Mouse (Mus musculus) hindbrain, embryonic 11.5 days (tissue): ENCODE data around the gene Mrtfb. TPM values are rescaled to one million over a fixed set of nuclear protein-coding genes. Genes with fewer than 3 reads are reported as not detected.
"Not testable (repeated sequence)": the region's sequence is repeated elsewhere in the genome, so short reads cannot be mapped to it uniquely, and the experiment has no call there.

ENCODE experiments used
- ATAC-seq: fragments of 200-750 bp; cut with Nextera tagmentation; 2 replicates; pipeline ENCODE4 v1.8.0; 2017; ENCODE audit warnings: mild to moderate bottlenecking, moderate TSS enrichment, moderate library complexity; ENCODE audit not compliant: low FRiP score
- DNase-seq: peaks from one replicate; pipeline ENCODE4 v3.0.0-alpha.2; 2015; ENCODE audit warnings: low spot score
- H3K27ac ChIP-seq: fragments of 300-500 bp; sonication (generic); 2 replicates; pipeline ENCODE4 v1.5.1; 2014; ENCODE audit warnings: mild to moderate bottlenecking, low read depth, low read length
- H3K27me3 ChIP-seq: fragments of 300-500 bp; sonication (generic); 2 replicates; pipeline ENCODE4 v1.6.1; 2014; ENCODE audit warnings: mild to moderate bottlenecking, low read length, moderate library complexity, mixed read lengths; ENCODE audit not compliant: control insufficient read depth, insufficient read depth
- H3K36me3 ChIP-seq: fragments of 300-500 bp; sonication (generic); 2 replicates; pipeline ENCODE4 v1.6.1; 2014; ENCODE audit warnings: mild to moderate bottlenecking, low read length, moderate library complexity, mixed read lengths; ENCODE audit not compliant: control insufficient read depth, insufficient read depth
- H3K4me1 ChIP-seq: fragments of 300-500 bp; sonication (generic); replicated peaks from 2 replicates; pipeline ENCODE4 v1.6.1; 2014; ENCODE audit warnings: low read length, mixed read lengths; ENCODE audit not compliant: control insufficient read depth, insufficient read depth
- H3K4me2 ChIP-seq: fragments of 300-500 bp; sonication (generic); replicated peaks from 2 replicates; pipeline ENCODE4 v1.6.1; 2014; ENCODE audit warnings: mild to moderate bottlenecking, low read depth, low read length
- H3K4me3 ChIP-seq: fragments of 300-500 bp; sonication (generic); 2 replicates; pipeline ENCODE4 v1.5.1; 2014; ENCODE audit warnings: low read depth, low read length
- H3K9ac ChIP-seq: fragments of 300-500 bp; sonication (generic); 2 replicates; pipeline ENCODE4 v1.6.1; 2014; ENCODE audit warnings: low read depth, low read length
- H3K9me3 ChIP-seq: fragments of 300-500 bp; sonication (generic); 2 replicates; pipeline ENCODE4 v1.6.1; 2016; ENCODE audit warnings: low read length; ENCODE audit not compliant: control insufficient read depth
- WGBS: fragments of 180-500 bp; shearing (Covaris S2); extraction: QIAGEN DNeasy Blood & Tissue Kit; methylation state at CpG from one replicate; pipeline ENCODE4 v1.1.7; 2014; 5-methylcytosine and 5-hydroxymethylcytosine counted together
- polyA plus RNA-seq: library from polyadenylated mRNA; unstranded; fragments of >200 nt; fragmentation: Nextera tagmentation; extraction: Ambion mirVana; gene quantifications from 2 replicates; pipeline ENCODE4 v1.2.1, GENCODE M21; 2014

Gene Mrtfb
- polyA plus RNA-seq, 1 experiment from 2014 or later, result 24.1 TPM

DNA sequence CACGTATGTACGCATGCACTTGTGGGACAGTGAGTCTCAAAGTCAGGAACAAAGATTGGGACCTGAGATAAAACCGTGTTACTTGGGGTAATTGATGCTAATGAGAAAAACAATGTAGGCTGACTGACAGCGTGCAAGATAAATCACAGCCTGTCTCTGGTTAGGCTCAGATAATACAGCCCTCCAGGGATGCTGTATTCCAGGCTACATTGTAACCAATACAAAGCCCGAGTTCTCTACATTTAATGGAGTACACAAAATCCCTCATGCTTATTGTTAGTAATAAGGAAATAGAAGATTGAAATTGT is 1.2 kb downstream of the Mrtfb start:
- 41% methylated on average over 5 of the region's 5 CpGs for WGBS
- Histone ChIP-seq H3K27me3 (no peaks in the 10 kb centered on the region), H3K9me3 (no peaks in the 10 kb centered on the region), H3K27ac (no peak overlapping the region), H3K4me1 (no peaks in the 10 kb centered on the region; the same call in 1 of the 2 replicates), H3K36me3 (no peaks in the 10 kb centered on the region), H3K4me3 (peak overlapping the region; percentile 85; the same call in 1 of the 2 replicates), H3K9ac (peak overlapping the region; percentile 92; the same call in 1 of the 2 replicates), H3K4me2 (peak overlapping the region; percentile 91)
- ATAC-seq, result no peak
- DNase-seq, result peak; percentile 30

DNA sequence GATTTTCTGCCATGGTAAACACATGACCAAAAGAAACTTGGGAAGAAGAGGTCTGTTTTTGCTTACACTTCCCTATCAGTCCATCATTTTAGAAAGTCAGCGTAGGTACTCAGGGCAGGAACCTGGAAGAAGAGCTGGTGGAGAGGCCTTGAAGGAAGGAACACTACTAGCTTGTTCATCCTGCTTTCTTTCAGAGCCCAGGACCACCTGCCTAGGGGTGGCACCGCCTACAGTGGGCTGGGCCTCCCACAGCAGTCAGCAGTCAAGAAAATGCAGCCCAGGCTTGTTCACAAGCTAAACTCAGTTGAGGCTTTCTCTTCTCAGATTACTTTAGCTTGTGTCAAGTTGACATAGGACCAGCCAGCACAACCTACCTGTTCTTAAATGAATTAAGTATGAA is 2.7 kb downstream of the Mrtfb start:
- Histone ChIP-seq H3K9ac (no peak overlapping the region), H3K4me1 (no peaks in the 10 kb centered on the region; the same call in 1 of the 2 replicates), H3K4me3 (no peak overlapping the region), H3K27ac (no peak overlapping the region), H3K27me3 (no peaks in the 10 kb centered on the region), H3K9me3 (no peaks in the 10 kb centered on the region), H3K36me3 (no peaks in the 10 kb centered on the region), H3K4me2 (no peak overlapping the region)
- DNase-seq (no peak), ATAC-seq (no peak)
- 86% methylated on average over 2 of the region's 2 CpGs for WGBS

- H3K27ac ChIP-seq, result no peak overlapping the region
- ATAC-seq, result no peak
- no peaks in the 10 kb centered on the region for H3K9me3 ChIP-seq
- H3K4me3 ChIP-seq, result no peak overlapping the region
- peak; percentile 2 for DNase-seq
- 0 out of 2 replicates have a peak, but pooled peaks cover 2% of the 10 kb centered on the region for H3K4me1 ChIP-seq
- H3K36me3 ChIP-seq, result no peaks in the 10 kb centered on the region
- whole genome bisulfite sequencing, result 53% methylated on average over 3 of the region's 3 CpGs
- H3K27me3 ChIP-seq, result no peaks in the 10 kb centered on the region
- H3K4me2 ChIP-seq, result no peak overlapping the region
- no peak overlapping the region for H3K9ac ChIP-seq
These were observed 10.0 kb downstream of the Mrtfb start for GRCm38 (mm10) chr16:13266312-13266711.

GRCm38 (mm10) chr16:13267350-13267904 is 11.1 kb downstream of the Mrtfb start:
- no peaks in the 10 kb centered on the region for H3K9me3 ChIP-seq
- no peak for DNase-seq
- H3K27me3 ChIP-seq, result no peaks in the 10 kb centered on the region
- H3K4me3 ChIP-seq, result no peak overlapping the region
- ATAC-seq, result no peak
- H3K9ac ChIP-seq, result no peak overlapping the region
- 84% methylated on average over 3 of the region's 3 CpGs for WGBS
- no peak overlapping the region for H3K4me2 ChIP-seq
- no peaks in the 10 kb centered on the region for H3K36me3 ChIP-seq
- H3K4me1 ChIP-seq, result 0 out of 2 replicates have a peak, but pooled peaks cover 2% of the 10 kb centered on the region
- no peak overlapping the region for H3K27ac ChIP-seq

DNA sequence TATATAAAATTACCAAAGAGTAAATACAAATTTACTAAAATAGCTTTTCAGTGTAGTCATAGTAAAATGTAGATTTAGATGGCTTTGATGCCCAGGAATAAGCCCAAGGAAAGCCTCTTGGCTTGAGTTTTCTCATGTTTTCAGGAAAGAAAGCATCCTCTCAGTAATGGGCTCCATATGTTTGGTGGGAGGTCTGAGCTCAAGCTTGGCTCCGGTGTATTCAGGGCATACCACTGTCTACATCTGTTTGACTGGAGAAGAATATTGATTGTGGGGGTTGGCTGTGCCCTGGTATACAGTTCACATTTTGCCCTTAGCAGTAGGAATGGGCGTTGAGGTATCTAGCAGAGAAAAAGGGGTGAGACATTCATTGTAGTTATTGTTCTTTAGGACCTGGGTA is 13.1 kb downstream of the Mrtfb start:
- H3K9me3 ChIP-seq, result no peaks in the 10 kb centered on the region
- no peak overlapping the region for H3K9ac ChIP-seq
- no peak overlapping the region for H3K4me3 ChIP-seq
- no peak for ATAC-seq
- no peak overlapping the region for H3K27ac ChIP-seq
- 83% methylated on average over 2 of the region's 2 CpGs for WGBS
- no peak for DNase-seq
- H3K27me3 ChIP-seq, result no peaks in the 10 kb centered on the region
- H3K36me3 ChIP-seq, result no peaks in the 10 kb centered on the region
- H3K4me2 ChIP-seq, result no peak overlapping the region
- 0 out of 2 replicates have a peak, but pooled peaks cover 2% of the 10 kb centered on the region for H3K4me1 ChIP-seq

DNA sequence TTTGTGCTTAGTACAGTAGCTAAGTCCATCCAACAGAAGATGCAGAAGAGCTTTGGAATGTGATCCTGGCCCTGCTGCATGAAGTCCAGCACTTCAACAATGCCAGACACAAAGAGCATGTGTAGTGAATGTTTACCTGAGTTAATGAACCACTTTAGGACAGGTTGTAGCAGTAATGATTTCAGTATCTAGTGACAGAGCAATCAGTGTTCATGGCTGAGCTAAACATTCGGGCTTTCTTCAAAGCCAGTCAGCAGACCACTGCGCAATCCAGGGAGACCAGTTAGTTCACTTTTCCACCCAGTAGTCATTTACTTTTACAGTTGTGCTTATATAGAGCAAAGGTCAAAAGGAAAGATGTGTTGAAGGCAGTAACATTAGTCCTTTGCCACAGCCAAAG is 20.0 kb downstream of the Mrtfb start:
- H3K4me3 ChIP-seq, result no peak overlapping the region
- H3K4me2 ChIP-seq, result no peak overlapping the region
- H3K27me3 ChIP-seq, result no peaks in the 10 kb centered on the region
- H3K27ac ChIP-seq, result no peak overlapping the region
- ATAC-seq, result no peak
- H3K36me3 ChIP-seq, result no peaks in the 10 kb centered on the region
- no peak overlapping the region for H3K9ac ChIP-seq
- H3K4me1 ChIP-seq, result no peaks in the 10 kb centered on the region
- DNase-seq, result no peak
- WGBS, result 87% methylated on average over 2 of the region's 2 CpGs
- no peaks in the 10 kb centered on the region for H3K9me3 ChIP-seq

- WGBS, result 93% methylated on average over 3 of the region's 3 CpGs
These were observed 20.6 kb downstream of the Mrtfb start for GRCm38 (mm10) chr16:13276709-13277399.

GRCm38 (mm10) chr16:13286425-13286824 is 30.1 kb downstream of the Mrtfb start:
- not testable (repeated sequence) for H3K4me1 ChIP-seq, H3K4me2 ChIP-seq, DNase-seq, H3K4me3 ChIP-seq, H3K36me3 ChIP-seq, H3K9me3 ChIP-seq, H3K9ac ChIP-seq, H3K27ac ChIP-seq, H3K27me3 ChIP-seq, ATAC-seq

More at GRCm38 (mm10) chr16:13276709-13277399, 20.6 kb downstream of the Mrtfb start:
- Histone ChIP-seq H3K4me2 (no peak overlapping the region), H3K9ac (no peak overlapping the region), H3K4me3 (no peak overlapping the region), H3K9me3 (no peaks in the 10 kb centered on the region), H3K27ac (no peak overlapping the region), H3K4me1 (no peaks in the 10 kb centered on the region), H3K27me3 (no peaks in the 10 kb centered on the region), H3K36me3 (no peaks in the 10 kb centered on the region)
- no peak for DNase-seq
- no peak for ATAC-seq

GRCm38 (mm10) chr16:13297860-13298259 is 41.6 kb downstream of the Mrtfb start:
- H3K4me2 ChIP-seq, result no peak overlapping the region
- ATAC-seq (no peak), DNase-seq (no peak)
- no peak overlapping the region for H3K9ac ChIP-seq
- no peak overlapping the region for H3K27ac ChIP-seq
- no peaks in the 10 kb centered on the region for H3K4me1 ChIP-seq
- no peaks in the 10 kb centered on the region for H3K27me3 ChIP-seq
- no peak overlapping the region for H3K4me3 ChIP-seq
- H3K36me3 ChIP-seq, result no peaks in the 10 kb centered on the region
- 80% methylated on average over 1 of the region's 1 CpGs for WGBS
- H3K9me3 ChIP-seq, result no peaks in the 10 kb centered on the region
